8 mouse cellular contexts compared by ENCODE assay signal in genomic region chr7:142334246-142334645, GRCm38 (mm10). TPM values are rescaled to one million over a fixed set of nuclear protein-coding genes. Genes with fewer than 3 reads are reported as not detected.
A peak's percentile ranks its signal among the peaks of the same experiment; 100 is the strongest.
DNase-seq lines count a peak whose midpoint lies in the region; ATAC-seq and TF ChIP-seq lines count a peak whose summit lies in the region.

No protein-coding gene starts in this region.

- H3K9ac ChIP-seq in embryonic facial prominence, embryonic 15.5 days = no peak overlapping the region
- H3K9ac ChIP-seq in kidney, postnatal 0 days (ENCODE audit: low read depth, low read length) = no peak overlapping the region
- H3K9ac ChIP-seq in liver, embryonic 11.5 days (ENCODE audit: low read depth, low read length) = no peak overlapping the region
- no peak overlapping the region for H3K9ac ChIP-seq in stomach, embryonic 15.5 days

- no peaks in the 10 kb centered on the region for H3K9me3 ChIP-seq in embryonic facial prominence, embryonic 15.5 days (replicated peaks)
- H3K9me3 ChIP-seq in heart, embryonic 10.5 days = no peaks in the 10 kb centered on the region
- no peaks in the 10 kb centered on the region for H3K9me3 ChIP-seq in kidney, postnatal 0 days (replicated peaks; ENCODE audit: low read length)
- no peaks in the 10 kb centered on the region for H3K9me3 ChIP-seq in liver, embryonic 11.5 days (ENCODE audit: control insufficient read depth, low read length)
- H3K9me3 ChIP-seq in stomach, embryonic 15.5 days = no peaks in the 10 kb centered on the region

- 2% methylated on average over 3 of the region's 3 CpGs for WGBS in bone marrow, adult 2 months
- WGBS in embryonic facial prominence, embryonic 15.5 days = 1% methylated on average over 3 of the region's 3 CpGs
- WGBS in heart, embryonic 10.5 days = 1% methylated on average over 3 of the region's 3 CpGs
- 3% methylated on average over 3 of the region's 3 CpGs for WGBS in kidney, postnatal 0 days
- 1% methylated on average over 3 of the region's 3 CpGs for WGBS in liver, embryonic 11.5 days
- 4% methylated on average over 3 of the region's 3 CpGs for WGBS in stomach, embryonic 15.5 days

- H3K36me3 ChIP-seq in embryonic facial prominence, embryonic 15.5 days = no peaks in the 10 kb centered on the region
- H3K36me3 ChIP-seq in heart, embryonic 10.5 days = no peaks in the 10 kb centered on the region
- H3K36me3 ChIP-seq in kidney, postnatal 0 days (ENCODE audit: insufficient read depth, low read length) = no peaks in the 10 kb centered on the region
- H3K36me3 ChIP-seq in liver, embryonic 11.5 days (ENCODE audit: control insufficient read depth, insufficient read depth, low read length) = no peaks in the 10 kb centered on the region
- H3K36me3 ChIP-seq in stomach, embryonic 15.5 days = no peaks in the 10 kb centered on the region

- peak; percentile 59; the same call in 1 of the 2 replicates for ATAC-seq in embryonic facial prominence, embryonic 15.5 days (ENCODE audit: insufficient number of reproducible peaks, low FRiP score, low TSS enrichment, low read depth)
- peak; percentile 69 for ATAC-seq in kidney, postnatal 0 days (replicated peaks; ENCODE audit: low FRiP score, low read depth)
- ATAC-seq in liver, embryonic 11.5 days (replicated peaks; ENCODE audit: low FRiP score) = peak; percentile 64
- ATAC-seq in stomach, embryonic 15.5 days (ENCODE audit: insufficient read depth, low FRiP score, low read depth) = peak; percentile 72; the same call in 1 of the 2 replicates

- peak; percentile 97 for TF ChIP-seq CTCF in bone marrow, adult 2 months (IDR thresholded peaks at IDR 0.05; ENCODE audit: control insufficient read depth, insufficient read depth, low read length)
- peak; percentile 99 for TF ChIP-seq CTCF in kidney, postnatal 0 days (IDR thresholded peaks at IDR 0.05; ENCODE audit: low read depth)

- H3K4me3 ChIP-seq in bone marrow, adult 2 months (replicated peaks; ENCODE audit: control insufficient read depth, low read depth, low read length) = no peak overlapping the region
- no peak overlapping the region for H3K4me3 ChIP-seq in embryonic facial prominence, embryonic 15.5 days (replicated peaks)
- H3K4me3 ChIP-seq in heart, embryonic 10.5 days = no peak overlapping the region
- no peak overlapping the region for H3K4me3 ChIP-seq in kidney, postnatal 0 days (replicated peaks; ENCODE audit: low read depth, low read length)
- no peak overlapping the region for H3K4me3 ChIP-seq in liver, embryonic 11.5 days (ENCODE audit: low read depth, low read length)
- H3K4me3 ChIP-seq in stomach, embryonic 15.5 days (replicated peaks) = no peak overlapping the region

- TF ChIP-seq POLR2A in bone marrow, adult 2 months (IDR thresholded peaks at IDR 0.05; ENCODE audit: borderline replicate concordance, control insufficient read depth, low read depth, low read length) = no peak

- H3K27me3 ChIP-seq in embryonic facial prominence, embryonic 15.5 days = no peaks in the 10 kb centered on the region
- H3K27me3 ChIP-seq in heart, embryonic 10.5 days (ENCODE audit: insufficient read depth, poor library complexity, severe bottlenecking) = no peaks in the 10 kb centered on the region
- H3K27me3 ChIP-seq in kidney, postnatal 0 days (ENCODE audit: insufficient read depth, low read length) = no peaks in the 10 kb centered on the region
- H3K27me3 ChIP-seq in liver, embryonic 11.5 days (replicated peaks; ENCODE audit: control insufficient read depth, insufficient read depth, low read length) = no peaks in the 10 kb centered on the region
- H3K27me3 ChIP-seq in stomach, embryonic 15.5 days (replicated peaks) = no peaks in the 10 kb centered on the region

- no peak overlapping the region for H3K4me2 ChIP-seq in embryonic facial prominence, embryonic 15.5 days (replicated peaks)
- no peak overlapping the region for H3K4me2 ChIP-seq in kidney, postnatal 0 days (ENCODE audit: low read length)
- no peak overlapping the region for H3K4me2 ChIP-seq in liver, embryonic 11.5 days
- H3K4me2 ChIP-seq in stomach, embryonic 15.5 days = no peak overlapping the region

- DNase-seq in A20 (ENCODE audit: low read depth, low spot score) = peak; percentile 75
- DNase-seq in heart, embryonic 10.5 days (ENCODE audit: low spot score) = peak; percentile 96
- DNase-seq in kidney, postnatal 0 days (ENCODE audit: low spot score) = peak; percentile 95
- peak; percentile 88 for DNase-seq in liver, embryonic 11.5 days (ENCODE audit: low spot score)
- DNase-seq in neural tube, embryonic 10.5 days (ENCODE audit: extremely low spot score, low spot score) = peak; percentile 95

- H3K27ac ChIP-seq in bone marrow, adult 2 months (ENCODE audit: control insufficient read depth, insufficient read depth, low read depth, low read length, poor library complexity) = no peak overlapping the region
- no peak overlapping the region for H3K27ac ChIP-seq in embryonic facial prominence, embryonic 15.5 days (replicated peaks)
- peak overlapping the region; percentile 83 for H3K27ac ChIP-seq in heart, embryonic 10.5 days
- no peak overlapping the region for H3K27ac ChIP-seq in kidney, postnatal 0 days
- no peak overlapping the region for H3K27ac ChIP-seq in liver, embryonic 11.5 days (ENCODE audit: low read depth, low read length)
- no peak overlapping the region for H3K27ac ChIP-seq in stomach, embryonic 15.5 days

- no peaks in the 10 kb centered on the region; the same call in 1 of the 2 replicates for H3K4me1 ChIP-seq in bone marrow, adult 2 months (ENCODE audit: control insufficient read depth, insufficient read depth, low read length)
- 0 out of 2 replicates have a peak, but pooled peaks cover 5% of the 10 kb centered on the region for H3K4me1 ChIP-seq in embryonic facial prominence, embryonic 15.5 days
- H3K4me1 ChIP-seq in heart, embryonic 10.5 days = peaks cover 48% of the 10 kb centered on the region
- peaks cover 10% of the 10 kb centered on the region; the same call in 1 of the 2 replicates for H3K4me1 ChIP-seq in kidney, postnatal 0 days (replicated peaks; ENCODE audit: insufficient read depth, low read length)
- peaks cover 26% of the 10 kb centered on the region for H3K4me1 ChIP-seq in liver, embryonic 11.5 days (replicated peaks; ENCODE audit: control insufficient read depth, insufficient read depth, low read length)
- H3K4me1 ChIP-seq in stomach, embryonic 15.5 days = peaks cover 21% of the 10 kb centered on the region; the same call in 1 of the 2 replicates

RNA-seq across cellular contexts. Expression of gene Krtap5-4, which starts 30.9 kb away (rescaled TPM):
- polyA plus RNA-seq in bone marrow, adult 2 months (2011; ENCODE audit: insufficient read depth, insufficient read length, low replicate concordance, missing spikeins) = not detected in 2 replicates
- 0.21 and 0.37 TPM in 2 replicates for polyA plus RNA-seq in embryonic facial prominence, embryonic 15.5 days (2015; fragmentation: Nextera tagmentation; extraction: Ambion mirVana)
- 0.34 TPM in 1 of 2 replicates, not detected in the other for polyA plus RNA-seq in heart, embryonic 10.5 days (2016; fragmentation: Nextera tagmentation; extraction: Ambion mirVana)
- not detected in 2 replicates for polyA plus RNA-seq in kidney, postnatal 0 days (2015; fragmentation: Nextera tagmentation; extraction: Ambion mirVana)
- polyA plus RNA-seq in liver, embryonic 11.5 days (2014; fragmentation: Nextera tagmentation; extraction: Ambion mirVana) = not detected in 2 replicates
- polyA plus RNA-seq in stomach, embryonic 15.5 days (2015; fragmentation: Nextera tagmentation; extraction: Ambion mirVana) = not detected in 2 replicates

RNA-seq across cellular contexts. Expression of gene Krtap5-1, which starts 37.3 kb away (rescaled TPM):
- polyA plus RNA-seq in bone marrow, adult 2 months (2011; ENCODE audit: insufficient read depth, insufficient read length, low replicate concordance, missing spikeins) = not detected in 2 replicates
- polyA plus RNA-seq in embryonic facial prominence, embryonic 15.5 days (2015; fragmentation: Nextera tagmentation; extraction: Ambion mirVana) = 0.56 TPM in 1 of 2 replicates, not detected in the other
- polyA plus RNA-seq in heart, embryonic 10.5 days (2016; fragmentation: Nextera tagmentation; extraction: Ambion mirVana) = not detected in 2 replicates
- polyA plus RNA-seq in kidney, postnatal 0 days (2015; fragmentation: Nextera tagmentation; extraction: Ambion mirVana) = not detected in 2 replicates
- polyA plus RNA-seq in liver, embryonic 11.5 days (2014; fragmentation: Nextera tagmentation; extraction: Ambion mirVana) = not detected in 2 replicates
- not detected in 2 replicates for polyA plus RNA-seq in stomach, embryonic 15.5 days (2015; fragmentation: Nextera tagmentation; extraction: Ambion mirVana)

RNA-seq across cellular contexts. Expression of gene Ifitm10, which starts 39.3 kb away (rescaled TPM):
- polyA plus RNA-seq in bone marrow, adult 2 months (2011; ENCODE audit: insufficient read depth, insufficient read length, low replicate concordance, missing spikeins) = 1.6 and 6.2 TPM in 2 replicates
- 7.5 and 7.8 TPM in 2 replicates for polyA plus RNA-seq in embryonic facial prominence, embryonic 15.5 days (2015; fragmentation: Nextera tagmentation; extraction: Ambion mirVana)
- polyA plus RNA-seq in heart, embryonic 10.5 days (2016; fragmentation: Nextera tagmentation; extraction: Ambion mirVana) = 7.7 and 12.5 TPM in 2 replicates
- 3.6 and 3.9 TPM in 2 replicates for polyA plus RNA-seq in kidney, postnatal 0 days (2015; fragmentation: Nextera tagmentation; extraction: Ambion mirVana)
- 1.8 and 2.4 TPM in 2 replicates for polyA plus RNA-seq in liver, embryonic 11.5 days (2014; fragmentation: Nextera tagmentation; extraction: Ambion mirVana)
- polyA plus RNA-seq in stomach, embryonic 15.5 days (2015; fragmentation: Nextera tagmentation; extraction: Ambion mirVana) = 1.7 and 2.8 TPM in 2 replicates

RNA-seq across cellular contexts. Expression of gene Gm49369, which starts 48.2 kb away (rescaled TPM):
- not detected in 2 replicates for polyA plus RNA-seq in bone marrow, adult 2 months (2011; ENCODE audit: insufficient read depth, insufficient read length, low replicate concordance, missing spikeins)
- not detected in 2 replicates for polyA plus RNA-seq in embryonic facial prominence, embryonic 15.5 days (2015; fragmentation: Nextera tagmentation; extraction: Ambion mirVana)
- 0.55 and 0.92 TPM in 2 replicates for polyA plus RNA-seq in heart, embryonic 10.5 days (2016; fragmentation: Nextera tagmentation; extraction: Ambion mirVana)
- polyA plus RNA-seq in kidney, postnatal 0 days (2015; fragmentation: Nextera tagmentation; extraction: Ambion mirVana) = not detected in 2 replicates
- not detected in 2 replicates for polyA plus RNA-seq in liver, embryonic 11.5 days (2014; fragmentation: Nextera tagmentation; extraction: Ambion mirVana)
- polyA plus RNA-seq in stomach, embryonic 15.5 days (2015; fragmentation: Nextera tagmentation; extraction: Ambion mirVana) = 0.58 TPM in 1 of 2 replicates, not detected in the other

RNA-seq across cellular contexts. Expression of gene Ctsd, which starts 53.6 kb away (rescaled TPM):
- polyA plus RNA-seq in bone marrow, adult 2 months (2011; ENCODE audit: insufficient read depth, insufficient read length, low replicate concordance, missing spikeins) = 137 and 308 TPM in 2 replicates
- 374 and 387 TPM in 2 replicates for polyA plus RNA-seq in embryonic facial prominence, embryonic 15.5 days (2015; fragmentation: Nextera tagmentation; extraction: Ambion mirVana)
- polyA plus RNA-seq in heart, embryonic 10.5 days (2016; fragmentation: Nextera tagmentation; extraction: Ambion mirVana) = 293 and 402 TPM in 2 replicates
- 575 and 586 TPM in 2 replicates for polyA plus RNA-seq in kidney, postnatal 0 days (2015; fragmentation: Nextera tagmentation; extraction: Ambion mirVana)
- 316 and 340 TPM in 2 replicates for polyA plus RNA-seq in liver, embryonic 11.5 days (2014; fragmentation: Nextera tagmentation; extraction: Ambion mirVana)
- 308 and 323 TPM in 2 replicates for polyA plus RNA-seq in stomach, embryonic 15.5 days (2015; fragmentation: Nextera tagmentation; extraction: Ambion mirVana)
